Mouse (Mus musculus): ENCODE data around the gene Slc26a1. TPM values are rescaled to one million over a fixed set of nuclear protein-coding genes. Genes with fewer than 3 reads are reported as not detected.

Slc26a1 gene
- polyA plus RNA-seq, 1 experiment: not detected

DNA sequence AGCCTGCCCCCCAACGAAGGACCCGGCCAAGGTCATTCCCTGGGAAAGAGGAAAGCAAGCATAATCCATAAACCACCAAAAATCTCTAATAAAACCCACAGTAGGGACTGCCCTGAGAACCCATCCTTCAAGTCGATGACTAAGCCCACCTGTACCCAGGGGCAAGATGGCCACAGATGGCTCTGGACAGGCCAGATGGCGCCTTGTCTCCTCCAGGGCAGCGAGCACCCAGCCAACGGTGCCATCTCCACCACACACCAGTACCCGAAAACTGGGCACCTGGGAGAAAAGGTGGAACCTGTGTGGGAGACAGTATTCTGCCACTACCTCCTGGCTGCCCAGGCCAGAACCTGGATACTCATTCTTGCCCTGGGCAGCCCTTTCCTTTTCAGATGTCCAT lies 25.0 kb downstream of the Slc26a1 start:
- TF ChIP-seq CTCF (IDR thresholded peaks at IDR 0.05; ENCODE audit: low read depth, low read length) (no peak), EP300 (IDR thresholded peaks at IDR 0.05; ENCODE audit: insufficient read depth, low read depth, low read length) (no peak), POLR2A (IDR thresholded peaks at IDR 0.05; ENCODE audit: insufficient read depth, low read length) (no peak)
- Histone ChIP-seq H3K27ac (ENCODE audit: insufficient read depth, low read length) (no peak overlapping the region), H3K9ac (ENCODE audit: low read depth, poor library complexity, severe bottlenecking) (no peak overlapping the region), H3K27me3 (ENCODE audit: control insufficient read depth, insufficient read depth, low read length, poor library complexity, severe bottlenecking) (no peaks in the 10 kb centered on the region), H3K9me3 (replicated peaks; ENCODE audit: control insufficient read depth, insufficient read depth, low read length, poor library complexity, severe bottlenecking) (no peaks in the 10 kb centered on the region), H3K4me1 (ENCODE audit: control insufficient read depth, insufficient read depth, low read length) (no peaks in the 10 kb centered on the region), H3K4me3 (ENCODE audit: low read depth, low read length) (no peak overlapping the region), H3K36me3 (ENCODE audit: control insufficient read depth, insufficient read depth, low read length, poor library complexity, severe bottlenecking) (peaks cover 2% of the 10 kb centered on the region)

GRCm38 (mm10) chr5:108648937-108649576 lies 26.3 kb downstream of the Slc26a1 start:
- TF ChIP-seq POLR2A (IDR thresholded peaks at IDR 0.05; ENCODE audit: insufficient read depth, low read length) (no peak), EP300 (IDR thresholded peaks at IDR 0.05; ENCODE audit: insufficient read depth, low read depth, low read length) (no peak), CTCF (IDR thresholded peaks at IDR 0.05; ENCODE audit: low read depth, low read length) (no peak)
- no peak overlapping the region for H3K9ac ChIP-seq (ENCODE audit: low read depth, poor library complexity, severe bottlenecking)
- no peaks in the 10 kb centered on the region for H3K27me3 ChIP-seq (ENCODE audit: control insufficient read depth, insufficient read depth, low read length, poor library complexity, severe bottlenecking)
- H3K9me3 ChIP-seq (replicated peaks; ENCODE audit: control insufficient read depth, insufficient read depth, low read length, poor library complexity, severe bottlenecking): no peaks in the 10 kb centered on the region
- peaks cover 2% of the 10 kb centered on the region for H3K36me3 ChIP-seq (ENCODE audit: control insufficient read depth, insufficient read depth, low read length, poor library complexity, severe bottlenecking)
- H3K4me3 ChIP-seq (ENCODE audit: low read depth, low read length): no peak overlapping the region
- H3K27ac ChIP-seq (ENCODE audit: insufficient read depth, low read length): no peak overlapping the region
- no peaks in the 10 kb centered on the region for H3K4me1 ChIP-seq (ENCODE audit: control insufficient read depth, insufficient read depth, low read length)

DNA sequence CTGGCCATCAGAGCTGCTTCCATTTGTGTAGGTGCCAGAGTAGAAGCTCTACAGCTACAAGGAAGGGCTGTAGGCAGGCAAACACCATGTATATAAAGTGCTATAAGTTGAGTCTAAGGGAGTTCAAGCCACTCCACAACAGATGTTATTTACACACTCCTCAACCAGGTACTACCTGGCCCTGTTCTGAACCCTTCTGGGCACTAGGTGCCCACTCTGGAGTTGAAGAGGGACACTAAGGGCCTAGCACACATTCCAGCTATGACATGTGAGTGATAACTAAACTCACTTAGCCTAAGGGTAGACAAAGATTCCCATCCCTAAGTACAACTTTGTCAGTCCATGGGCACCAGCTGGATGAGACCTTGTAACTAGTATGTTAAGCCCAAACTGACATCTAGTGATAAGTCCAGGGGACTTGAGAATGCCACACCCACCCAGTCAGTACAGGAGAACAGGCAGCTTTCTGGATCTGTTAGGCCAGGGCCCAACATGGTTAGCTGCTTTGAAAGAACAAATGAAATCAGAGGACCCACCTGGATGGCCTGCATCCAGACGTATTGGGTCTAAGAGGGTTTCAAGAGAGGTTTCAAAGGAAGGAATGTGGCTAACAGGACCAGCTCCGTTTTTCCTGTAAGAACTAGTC lies 27.4 kb downstream of the Slc26a1 start:
- H3K36me3 ChIP-seq (ENCODE audit: control insufficient read depth, insufficient read depth, low read length, poor library complexity, severe bottlenecking): no peaks in the 10 kb centered on the region; the same call in 1 of the 2 replicates
- H3K4me1 ChIP-seq (ENCODE audit: control insufficient read depth, insufficient read depth, low read length): no peaks in the 10 kb centered on the region
- no peaks in the 10 kb centered on the region for H3K9me3 ChIP-seq (replicated peaks; ENCODE audit: control insufficient read depth, insufficient read depth, low read length, poor library complexity, severe bottlenecking)
- H3K9ac ChIP-seq (ENCODE audit: low read depth, poor library complexity, severe bottlenecking): no peak overlapping the region
- H3K27me3 ChIP-seq (ENCODE audit: control insufficient read depth, insufficient read depth, low read length, poor library complexity, severe bottlenecking): no peaks in the 10 kb centered on the region
- TF ChIP-seq POLR2A (IDR thresholded peaks at IDR 0.05; ENCODE audit: insufficient read depth, low read length) (no peak), EP300 (IDR thresholded peaks at IDR 0.05; ENCODE audit: insufficient read depth, low read depth, low read length) (no peak), CTCF (IDR thresholded peaks at IDR 0.05; ENCODE audit: low read depth, low read length) (no peak)
- H3K27ac ChIP-seq (ENCODE audit: insufficient read depth, low read length): no peak overlapping the region
- no peak overlapping the region for H3K4me3 ChIP-seq (ENCODE audit: low read depth, low read length)

DNA sequence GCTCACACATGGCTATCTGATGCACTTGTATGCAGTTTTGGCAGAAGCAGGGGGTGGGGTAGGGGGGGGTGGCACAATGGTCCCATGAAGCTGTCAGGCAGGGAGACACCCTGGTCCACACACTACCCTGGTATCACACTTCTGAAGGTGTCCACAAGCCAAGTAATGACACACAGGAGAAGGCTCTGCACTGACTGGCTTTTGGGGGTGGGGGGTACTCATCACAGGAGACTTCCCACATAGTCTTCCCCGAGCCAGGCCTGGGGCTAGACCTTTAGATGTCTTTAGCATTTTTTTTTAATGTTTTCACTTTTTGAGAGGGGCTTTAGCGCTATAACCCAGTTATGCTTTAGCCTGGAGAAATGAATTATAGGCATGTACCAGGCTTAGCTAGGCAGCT lies 28.1 kb downstream of the Slc26a1 start:
- no peaks in the 10 kb centered on the region for H3K9me3 ChIP-seq (replicated peaks; ENCODE audit: control insufficient read depth, insufficient read depth, low read length, poor library complexity, severe bottlenecking)
- no peak for TF ChIP-seq POLR2A (IDR thresholded peaks at IDR 0.05; ENCODE audit: insufficient read depth, low read length)
- TF ChIP-seq CTCF (IDR thresholded peaks at IDR 0.05; ENCODE audit: low read depth, low read length): no peak
- no peak for TF ChIP-seq EP300 (IDR thresholded peaks at IDR 0.05; ENCODE audit: insufficient read depth, low read depth, low read length)
- no peak overlapping the region for H3K9ac ChIP-seq (ENCODE audit: low read depth, poor library complexity, severe bottlenecking)
- H3K27ac ChIP-seq (ENCODE audit: insufficient read depth, low read length): no peak overlapping the region
- H3K4me1 ChIP-seq (ENCODE audit: control insufficient read depth, insufficient read depth, low read length): no peaks in the 10 kb centered on the region
- H3K36me3 ChIP-seq (ENCODE audit: control insufficient read depth, insufficient read depth, low read length, poor library complexity, severe bottlenecking): no peaks in the 10 kb centered on the region; the same call in 1 of the 2 replicates
- H3K27me3 ChIP-seq (ENCODE audit: control insufficient read depth, insufficient read depth, low read length, poor library complexity, severe bottlenecking): no peaks in the 10 kb centered on the region
- no peak overlapping the region for H3K4me3 ChIP-seq (ENCODE audit: low read depth, low read length)

- H3K4me3 ChIP-seq (ENCODE audit: low read depth, low read length): no peak overlapping the region
- H3K27ac ChIP-seq (ENCODE audit: insufficient read depth, low read length): no peak overlapping the region
- no peaks in the 10 kb centered on the region for H3K9me3 ChIP-seq (replicated peaks; ENCODE audit: control insufficient read depth, insufficient read depth, low read length, poor library complexity, severe bottlenecking)
- H3K36me3 ChIP-seq (ENCODE audit: control insufficient read depth, insufficient read depth, low read length, poor library complexity, severe bottlenecking): no peaks in the 10 kb centered on the region; the same call in 1 of the 2 replicates
- TF ChIP-seq EP300 (IDR thresholded peaks at IDR 0.05; ENCODE audit: insufficient read depth, low read depth, low read length) (no peak), POLR2A (IDR thresholded peaks at IDR 0.05; ENCODE audit: insufficient read depth, low read length) (no peak), CTCF (IDR thresholded peaks at IDR 0.05; ENCODE audit: low read depth, low read length) (no peak)
- no peaks in the 10 kb centered on the region for H3K27me3 ChIP-seq (ENCODE audit: control insufficient read depth, insufficient read depth, low read length, poor library complexity, severe bottlenecking)
- no peaks in the 10 kb centered on the region for H3K4me1 ChIP-seq (ENCODE audit: control insufficient read depth, insufficient read depth, low read length)
- H3K9ac ChIP-seq (ENCODE audit: low read depth, poor library complexity, severe bottlenecking): no peak overlapping the region
Measured at GRCm38 (mm10) chr5:108646343-108646660, 29.1 kb downstream of the Slc26a1 start.

DNA sequence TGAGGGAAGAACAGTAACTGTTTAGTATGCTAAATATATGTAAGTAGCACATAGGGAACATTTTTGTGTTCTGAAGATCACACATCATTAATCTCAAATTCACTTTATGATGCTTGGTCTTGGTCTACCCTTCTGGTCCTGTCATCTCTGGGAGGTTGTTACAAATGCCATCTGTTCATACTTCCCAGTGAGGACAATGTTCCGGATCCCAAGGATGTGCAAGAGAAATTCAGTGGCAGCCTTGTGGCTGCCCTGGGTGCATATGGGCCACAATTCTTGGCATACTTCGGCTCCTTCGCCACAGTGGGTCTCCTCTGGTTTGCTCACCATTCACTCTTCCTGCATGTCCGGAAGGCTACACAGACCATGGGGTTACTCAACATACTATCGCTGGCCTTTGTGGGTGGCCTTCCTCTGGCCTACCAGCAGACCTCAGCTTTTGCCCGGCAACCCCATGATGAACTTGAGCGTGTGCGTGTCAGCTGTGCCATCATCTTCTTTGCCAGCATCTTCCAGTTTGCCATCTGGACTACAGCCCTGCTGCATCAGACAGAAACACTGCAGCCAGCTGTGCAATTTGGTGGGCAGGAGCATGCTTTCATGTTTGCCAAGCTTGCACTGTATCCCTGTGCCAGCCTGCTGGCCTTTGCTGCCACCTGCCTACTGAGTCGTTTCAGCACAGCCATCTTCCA lies 29.6 kb downstream of the Slc26a1 start:
- no peaks in the 10 kb centered on the region; the same call in 1 of the 2 replicates for H3K36me3 ChIP-seq (ENCODE audit: control insufficient read depth, insufficient read depth, low read length, poor library complexity, severe bottlenecking)
- TF ChIP-seq EP300 (IDR thresholded peaks at IDR 0.05; ENCODE audit: insufficient read depth, low read depth, low read length) (no peak), POLR2A (IDR thresholded peaks at IDR 0.05; ENCODE audit: insufficient read depth, low read length) (no peak), CTCF (IDR thresholded peaks at IDR 0.05; ENCODE audit: low read depth, low read length) (peak; percentile 12)

More for the DNA sequence above, 29.6 kb downstream of the Slc26a1 start:
- Histone ChIP-seq H3K9ac (ENCODE audit: low read depth, poor library complexity, severe bottlenecking) (no peak overlapping the region), H3K4me1 (ENCODE audit: control insufficient read depth, insufficient read depth, low read length) (no peaks in the 10 kb centered on the region), H3K4me3 (ENCODE audit: low read depth, low read length) (no peak overlapping the region), H3K27ac (ENCODE audit: insufficient read depth, low read length) (no peak overlapping the region), H3K27me3 (ENCODE audit: control insufficient read depth, insufficient read depth, low read length, poor library complexity, severe bottlenecking) (no peaks in the 10 kb centered on the region), H3K9me3 (replicated peaks; ENCODE audit: control insufficient read depth, insufficient read depth, low read length, poor library complexity, severe bottlenecking) (no peaks in the 10 kb centered on the region)
